Mouse (Mus musculus) kidney, postnatal 36 days (tissue): ENCODE measurements around the gene Angptl7.

Source experiments
- DNase-seq, 2 experiments: peaks; one replicate each; pipeline ENCODE4 v3.0.0; 2021 to 2022; ENCODE audit warnings: mixed read lengths in 2 of 2

The Angptl7 gene

GRCm38 (mm10) chr4:148495160-148495559 lies 5.1 kb downstream of the Angptl7 start:
- DNase-seq: no peak

GRCm38 (mm10) chr4:148491448-148491847 lies 8.8 kb downstream of the Angptl7 start:
- peak in 1 of 2 experiments; percentile 53 for DNase-seq

GRCm38 (mm10) chr4:148490502-148490901 lies 9.8 kb downstream of the Angptl7 start:
- DNase-seq: peak; percentile 51 to 66

- DNase-seq: peak; percentile 74 to 83
These were observed 12.4 kb downstream of the Angptl7 start for GRCm38 (mm10) chr4:148487841-148488240.

- no peak for DNase-seq
These were observed 15.7 kb downstream of the Angptl7 start for GRCm38 (mm10) chr4:148484511-148484910.

- DNase-seq: no peak
These were observed 18.6 kb downstream of the Angptl7 start for GRCm38 (mm10) chr4:148481557-148482168.

GRCm38 (mm10) chr4:148480245-148480644 lies 20.0 kb downstream of the Angptl7 start:
- DNase-seq: peak in 1 of 2 experiments; percentile 52

- peak; percentile 60 to 86 for DNase-seq
These were observed 26.8 kb downstream of the Angptl7 start for GRCm38 (mm10) chr4:148473496-148473895.

DNA sequence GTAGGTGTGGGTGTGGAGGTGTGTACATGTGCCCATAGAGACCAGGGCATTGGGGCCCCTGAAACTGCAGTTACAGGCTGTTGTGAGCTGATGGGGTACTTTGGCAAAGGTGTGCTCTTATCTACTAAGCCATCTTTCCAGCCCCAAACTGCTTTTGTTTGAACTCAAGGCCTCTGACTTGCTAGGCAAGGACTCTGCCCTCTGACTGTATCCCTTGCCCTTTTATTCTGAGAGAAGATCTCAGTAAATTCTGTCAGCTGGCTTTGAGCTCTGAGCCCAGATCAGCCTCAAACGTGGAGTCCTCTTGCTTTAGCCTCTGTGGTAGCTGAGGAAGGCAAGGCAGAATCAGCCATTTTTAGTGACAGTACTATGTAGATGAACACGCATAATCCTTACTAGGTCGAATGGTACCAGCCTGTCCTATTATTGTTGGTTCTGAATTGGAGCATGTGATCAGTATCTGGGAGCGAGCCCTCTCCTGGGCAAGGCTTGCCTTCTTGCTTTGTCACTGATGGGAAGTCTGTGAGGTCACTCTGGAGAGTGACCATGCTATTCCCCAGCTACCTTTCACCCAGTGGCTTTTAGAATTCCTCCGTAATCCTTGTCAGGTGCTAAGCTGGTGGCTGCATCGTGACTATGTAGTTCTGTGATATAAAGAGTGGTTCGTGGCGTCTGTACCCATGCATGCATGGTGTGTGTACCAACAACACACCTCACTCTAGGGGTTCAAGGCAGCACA lies 27.7 kb downstream of the Angptl7 start:
- peak in 1 of 2 experiments; percentile 59 for DNase-seq

DNA sequence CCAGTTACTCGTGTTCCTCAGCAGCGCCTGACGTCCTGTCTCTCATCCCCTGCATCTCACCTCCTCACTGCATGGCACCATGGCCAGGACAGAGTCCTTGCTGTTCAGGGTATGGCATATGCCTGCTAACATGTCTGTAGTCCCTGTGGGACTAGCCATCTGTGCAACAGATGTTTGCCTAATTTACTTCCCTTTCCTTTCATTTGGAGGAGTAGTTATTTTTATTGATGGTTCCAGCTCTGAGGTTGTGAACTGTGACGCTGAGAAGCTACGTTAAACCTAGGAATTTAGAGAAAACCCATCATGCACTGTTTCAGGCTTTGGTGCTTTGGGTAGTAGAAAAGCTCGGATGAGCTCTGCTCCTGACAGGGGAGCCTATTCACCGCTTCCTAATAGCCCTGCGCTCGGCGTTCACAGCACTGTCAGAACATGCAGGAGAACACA lies 28.9 kb downstream of the Angptl7 start:
- no peak for DNase-seq

- peak in 1 of 2 experiments; percentile 51 for DNase-seq
These were observed 30.6 kb downstream of the Angptl7 start for GRCm38 (mm10) chr4:148469487-148470252.

DNA sequence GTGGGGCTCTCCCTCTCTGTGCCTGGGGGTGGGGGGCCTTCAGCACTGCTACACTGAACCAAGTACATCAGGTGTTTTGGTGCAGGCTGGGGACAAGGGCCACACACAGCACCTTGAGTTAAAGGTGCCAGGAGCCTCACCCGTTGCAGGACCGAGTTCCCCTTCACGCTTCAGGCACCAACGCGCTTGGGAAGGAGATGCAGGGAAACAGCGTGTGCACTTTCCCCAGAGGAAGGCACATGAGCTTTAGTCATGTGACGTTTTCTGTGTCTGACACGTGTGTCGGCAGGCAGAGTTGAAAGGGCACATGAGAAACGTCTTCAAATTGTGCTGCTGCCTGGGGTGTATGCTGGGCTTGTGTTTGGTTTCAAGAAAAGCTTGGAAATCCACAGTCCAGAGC lies 31.9 kb downstream of the Angptl7 start:
- DNase-seq: peak; percentile 49 to 64

DNA sequence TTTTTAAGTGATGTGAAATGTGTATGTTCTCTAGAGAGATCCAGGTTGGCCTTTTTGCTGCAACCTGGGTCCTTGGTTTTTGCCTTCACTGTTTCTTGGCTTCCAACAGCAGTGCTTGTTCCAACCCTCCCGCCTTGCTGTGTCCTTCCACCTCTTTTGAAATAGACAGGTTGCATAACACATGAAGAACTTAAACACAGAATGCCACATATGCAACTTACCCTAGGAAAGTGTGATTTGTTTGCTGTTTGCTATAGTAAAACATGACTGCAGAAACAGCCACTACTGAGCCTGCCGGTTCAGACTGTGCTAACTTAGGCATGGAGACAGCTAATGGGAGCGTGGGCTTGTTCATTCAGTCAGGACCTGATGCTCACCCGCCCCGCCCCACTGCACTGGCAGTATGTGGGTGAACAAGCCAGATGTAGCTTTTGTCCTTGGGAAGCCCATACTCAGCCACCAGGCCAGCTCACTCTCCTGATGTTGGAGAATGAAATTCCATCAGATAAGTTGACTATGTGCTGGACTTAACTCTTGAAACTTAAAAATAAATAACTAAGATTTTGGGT lies 33.7 kb downstream of the Angptl7 start:
- no peak for DNase-seq

DNA sequence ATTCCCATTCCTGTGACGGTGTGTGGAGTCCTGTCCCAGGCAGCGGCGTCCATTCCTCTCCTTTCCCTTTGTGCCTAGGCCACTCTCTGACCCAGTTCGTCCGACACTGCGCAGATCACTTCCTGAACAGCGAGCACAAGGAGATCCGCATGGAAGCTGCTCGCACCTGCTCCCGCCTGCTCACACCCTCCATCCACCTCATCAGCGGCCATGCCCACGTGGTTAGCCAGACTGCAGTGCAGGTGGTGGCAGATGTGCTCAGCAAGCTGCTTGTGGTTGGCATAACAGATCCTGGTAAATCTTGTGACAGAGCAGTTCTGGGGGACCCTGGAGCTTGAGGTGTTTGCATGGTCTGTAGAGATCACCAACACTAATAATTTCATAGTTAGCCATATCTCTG lies 35.4 kb downstream of the Angptl7 start:
- DNase-seq: no peak

- no peak for DNase-seq
These were observed 36.0 kb downstream of the Angptl7 start for GRCm38 (mm10) chr4:148464301-148464700.

DNA sequence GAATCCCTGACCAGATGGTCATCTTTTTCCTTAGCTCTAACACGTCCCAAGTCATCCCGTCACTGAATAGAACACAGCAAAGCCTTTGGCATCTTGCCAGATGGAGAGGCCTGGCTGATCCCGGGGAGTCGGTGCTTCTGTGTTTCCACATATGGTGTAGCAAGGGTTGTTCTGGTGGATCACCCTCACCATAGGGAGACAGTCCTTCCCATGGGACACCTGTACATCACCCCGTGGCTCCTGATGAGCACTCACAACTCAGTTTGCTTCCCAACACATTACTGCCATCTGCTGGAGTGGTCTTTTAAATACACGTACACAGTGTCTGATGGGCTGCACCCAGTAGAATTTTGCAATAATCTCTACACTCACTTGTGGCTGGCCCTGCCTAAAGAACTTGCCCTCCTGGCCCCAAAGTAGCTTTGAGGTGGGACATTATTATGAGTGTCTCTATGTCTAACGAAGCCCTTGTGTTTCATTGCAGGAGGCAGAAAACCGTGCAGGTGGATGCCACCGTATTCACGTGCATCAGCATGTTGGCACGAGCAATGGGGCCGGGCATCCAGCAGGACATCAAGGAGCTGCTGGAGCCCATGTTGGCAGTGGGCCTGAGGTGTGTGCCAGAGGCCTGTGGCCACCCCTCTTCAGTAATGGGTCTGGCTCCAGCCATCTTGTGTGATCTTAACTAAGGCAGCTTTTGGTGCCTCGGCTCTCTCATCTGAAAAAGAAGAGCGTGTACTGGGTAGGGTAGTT lies 36.9 kb downstream of the Angptl7 start:
- peak in 1 of 2 experiments; percentile 48 for DNase-seq

GRCm38 (mm10) chr4:148462717-148463116 lies 37.5 kb downstream of the Angptl7 start:
- DNase-seq: peak; percentile 77 to 89

DNA sequence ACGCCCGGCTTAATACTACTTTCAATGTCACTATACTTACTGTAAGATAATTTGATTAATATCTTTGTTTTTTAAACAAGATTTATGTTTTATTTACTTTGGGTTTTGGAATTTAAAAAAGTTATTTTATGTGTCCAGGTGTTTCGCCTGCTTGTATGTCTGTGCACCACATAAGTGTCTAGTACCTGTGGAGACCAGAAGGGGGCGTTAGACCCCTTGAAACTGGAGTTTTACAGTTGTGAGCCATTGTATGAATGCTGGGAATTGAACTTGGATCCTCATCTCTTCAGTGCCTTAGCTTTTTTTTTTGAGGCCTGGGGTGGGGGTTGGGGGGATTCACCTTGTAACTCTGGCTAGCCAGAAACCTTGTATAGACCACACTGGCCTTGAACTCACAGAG lies 38.5 kb downstream of the Angptl7 start:
- no peak for DNase-seq

- no peak for DNase-seq
These were observed 39.5 kb downstream of the Angptl7 start for GRCm38 (mm10) chr4:148460656-148461284.

DNA sequence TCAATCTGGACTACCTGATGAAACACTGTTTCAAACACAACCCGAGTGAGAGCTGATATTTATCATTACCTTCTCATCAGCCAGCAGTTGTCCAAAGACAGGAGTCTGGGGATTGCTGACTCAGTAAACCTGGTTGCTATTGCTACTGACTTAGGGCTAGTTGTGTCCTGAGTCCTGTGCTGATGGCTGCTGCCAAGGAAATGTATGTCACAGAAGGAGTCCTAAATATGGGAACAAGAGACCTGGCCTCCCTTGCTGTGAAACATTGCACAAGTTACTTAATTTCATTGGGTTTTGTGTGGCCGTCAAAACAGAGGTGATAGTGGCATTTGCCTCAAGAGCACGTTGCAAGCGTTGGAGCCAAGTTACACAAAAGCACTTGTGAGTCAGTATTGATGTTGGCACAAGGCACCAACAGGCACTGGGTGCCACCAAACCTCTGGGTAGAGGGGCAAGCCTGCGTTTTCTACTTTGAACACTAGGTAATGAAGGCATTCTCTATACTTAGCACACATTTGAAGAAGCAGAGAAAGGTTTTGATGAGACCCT lies 44.7 kb downstream of the Angptl7 start:
- DNase-seq: no peak

DNA sequence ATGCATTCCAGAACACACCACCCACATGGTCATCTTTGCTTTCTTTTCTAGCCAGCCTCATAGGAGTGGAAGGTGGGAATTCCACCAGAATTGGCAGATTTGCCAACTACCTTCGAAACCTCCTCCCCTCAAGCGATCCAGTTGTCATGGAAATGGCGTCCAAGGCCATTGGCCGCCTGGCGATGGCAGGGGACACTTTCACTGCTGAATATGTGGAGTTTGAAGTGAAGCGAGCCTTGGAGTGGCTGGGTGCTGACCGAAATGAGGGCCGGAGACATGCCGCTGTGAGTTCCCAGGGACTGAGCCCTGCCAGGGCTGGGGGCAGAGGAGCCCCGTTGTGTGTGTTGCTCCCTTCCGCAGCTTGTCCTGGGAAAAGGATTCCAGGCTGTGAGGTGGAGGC lies 46.6 kb downstream of the Angptl7 start:
- DNase-seq: no peak

DNA sequence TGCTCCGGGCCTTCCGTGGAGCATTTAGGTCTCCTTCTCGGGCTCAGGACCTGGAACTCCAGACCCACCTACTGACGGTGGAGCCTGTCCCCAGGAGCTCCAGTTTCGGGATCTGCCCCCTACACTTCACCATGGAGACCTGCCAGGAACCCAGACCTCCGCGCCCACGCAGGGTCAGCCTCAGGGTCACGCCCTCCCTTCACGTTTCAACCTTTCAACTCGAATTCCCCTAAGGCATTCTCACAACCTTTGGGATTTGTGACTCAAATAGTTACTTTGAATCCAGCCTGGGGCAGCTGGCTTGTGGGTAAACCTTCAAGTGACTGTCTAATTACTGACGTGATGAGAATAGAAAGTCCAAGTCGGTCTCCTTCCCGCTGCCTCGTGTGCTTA lies 51.4 kb downstream of the Angptl7 start:
- DNase-seq: peak; percentile 37 to 64
